Mouse (Mus musculus): ENCODE results near the gene Gnao1.

The Gnao1 gene

DNA sequence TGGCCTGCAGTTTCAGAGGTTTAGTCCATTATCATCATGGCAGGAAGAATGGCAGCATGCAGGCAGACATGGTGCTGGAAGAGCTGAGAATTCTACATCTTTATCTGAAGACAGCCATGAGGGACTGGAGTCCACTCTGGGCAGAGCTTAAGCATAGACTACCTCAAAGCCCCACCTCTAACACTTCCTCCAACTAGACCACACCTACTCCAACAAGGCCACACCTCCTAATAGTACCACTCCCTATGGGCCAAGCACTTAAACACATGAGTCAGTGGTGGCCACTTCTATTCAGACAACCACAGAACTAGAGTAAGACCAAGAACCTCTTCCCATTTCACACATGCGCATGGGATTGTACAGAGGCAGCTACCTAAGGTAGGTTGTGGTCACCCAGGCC lies 136.6 kb downstream of the Gnao1 start:
- no peak for DNase-seq (ENCODE audit: low spot score)

DNA sequence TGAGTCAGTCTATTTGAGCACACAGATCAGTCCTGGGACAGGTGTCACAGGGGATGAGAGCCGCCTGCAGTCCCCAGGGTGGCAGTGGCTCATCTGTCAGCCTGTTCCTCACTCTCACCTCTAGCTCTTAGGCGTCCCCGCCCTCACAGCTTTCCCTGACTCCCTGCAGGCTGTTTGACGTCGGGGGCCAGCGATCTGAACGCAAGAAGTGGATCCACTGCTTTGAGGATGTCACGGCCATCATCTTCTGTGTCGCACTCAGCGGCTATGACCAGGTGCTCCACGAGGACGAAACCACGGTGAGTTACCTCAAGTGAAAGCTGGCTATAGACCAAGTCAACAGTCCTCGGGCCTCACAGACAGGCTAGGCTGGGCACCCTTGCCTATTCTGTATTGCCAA lies 140.4 kb downstream of the Gnao1 start:
- no peak for DNase-seq (ENCODE audit: low spot score)

DNA sequence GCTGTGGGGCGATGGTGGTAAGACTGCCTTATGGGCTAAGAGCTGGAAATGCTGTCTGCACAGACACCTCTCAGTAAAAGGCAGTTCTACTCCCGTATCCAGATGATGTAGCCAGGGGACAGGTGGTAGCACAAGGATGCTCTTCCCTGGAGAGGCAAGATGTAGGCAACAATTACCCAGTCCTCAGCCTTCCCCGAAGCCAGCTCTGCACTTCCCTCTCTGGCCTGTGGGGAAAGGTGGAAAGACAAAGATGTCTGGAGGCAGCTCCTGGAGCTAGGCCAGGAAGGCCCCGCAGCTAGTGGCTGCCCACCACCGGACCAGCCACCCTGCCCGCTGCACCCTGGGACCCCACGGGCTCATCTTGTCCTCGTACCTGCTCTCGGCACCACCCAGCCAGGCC lies 142.7 kb downstream of the Gnao1 start:
- no peak for DNase-seq (ENCODE audit: low spot score)

DNA sequence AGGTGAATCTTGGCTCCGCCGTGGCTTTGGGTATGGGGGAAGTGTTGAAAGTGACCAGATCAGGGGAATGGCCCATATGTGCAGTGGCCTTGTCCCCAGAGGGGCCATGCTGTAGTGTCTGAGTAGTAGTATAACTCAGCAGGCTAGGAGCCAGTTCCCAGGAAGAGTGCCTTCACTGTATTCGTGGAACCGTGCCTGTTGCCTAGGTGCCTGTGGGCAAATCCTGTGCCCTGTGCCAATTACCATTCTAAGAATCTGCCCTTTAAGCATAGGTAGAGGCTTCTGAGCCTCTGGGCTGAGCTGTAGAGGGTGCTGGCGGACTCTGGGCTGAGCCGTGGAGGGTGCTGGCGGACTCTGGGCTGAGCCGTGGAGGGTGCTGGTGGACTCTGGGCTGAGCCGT lies 148.6 kb downstream of the Gnao1 start:
- no peak for DNase-seq (ENCODE audit: low spot score)

DNA sequence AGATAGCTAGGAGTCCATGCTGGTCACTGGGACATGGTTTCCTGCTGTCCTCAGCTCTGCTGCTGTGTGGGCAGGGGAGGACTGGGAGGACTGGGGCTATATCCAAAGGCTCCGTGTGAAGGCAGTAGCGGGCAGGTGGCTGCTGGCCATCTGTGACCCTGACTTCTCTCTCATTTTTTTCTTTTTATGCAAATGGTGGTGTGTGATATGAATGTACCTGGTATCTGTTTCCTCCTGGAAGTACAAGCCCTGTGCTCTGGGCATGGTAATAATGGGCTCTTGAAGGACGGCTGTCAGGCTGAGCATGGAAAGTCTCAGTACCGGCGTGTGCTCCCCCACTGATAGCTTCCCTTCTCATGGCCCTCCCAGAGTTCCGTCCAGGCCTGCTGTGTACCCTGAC lies 151.1 kb downstream of the Gnao1 start:
- no peak for DNase-seq (ENCODE audit: low spot score)

DNA sequence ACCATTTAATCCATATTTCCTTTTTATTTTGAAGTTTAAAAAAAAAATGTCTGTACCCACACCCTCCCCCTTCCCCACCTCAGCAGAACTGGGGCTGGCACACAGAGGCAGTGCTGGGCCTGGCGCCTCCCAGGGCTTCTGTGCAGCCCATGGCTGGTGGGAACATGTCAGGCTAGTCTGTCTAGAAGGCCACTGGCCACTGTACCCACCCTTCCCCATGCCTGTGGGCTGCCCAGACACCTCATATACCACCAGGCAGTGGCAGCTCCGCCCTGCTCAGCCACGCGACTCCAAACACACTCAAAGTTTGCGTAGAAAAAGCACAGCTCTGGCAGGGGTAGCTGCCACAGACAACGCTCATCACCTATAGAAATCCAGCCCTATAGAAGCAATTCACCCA lies 158.5 kb downstream of the Gnao1 start:
- no peak for DNase-seq (ENCODE audit: low spot score)

DNA sequence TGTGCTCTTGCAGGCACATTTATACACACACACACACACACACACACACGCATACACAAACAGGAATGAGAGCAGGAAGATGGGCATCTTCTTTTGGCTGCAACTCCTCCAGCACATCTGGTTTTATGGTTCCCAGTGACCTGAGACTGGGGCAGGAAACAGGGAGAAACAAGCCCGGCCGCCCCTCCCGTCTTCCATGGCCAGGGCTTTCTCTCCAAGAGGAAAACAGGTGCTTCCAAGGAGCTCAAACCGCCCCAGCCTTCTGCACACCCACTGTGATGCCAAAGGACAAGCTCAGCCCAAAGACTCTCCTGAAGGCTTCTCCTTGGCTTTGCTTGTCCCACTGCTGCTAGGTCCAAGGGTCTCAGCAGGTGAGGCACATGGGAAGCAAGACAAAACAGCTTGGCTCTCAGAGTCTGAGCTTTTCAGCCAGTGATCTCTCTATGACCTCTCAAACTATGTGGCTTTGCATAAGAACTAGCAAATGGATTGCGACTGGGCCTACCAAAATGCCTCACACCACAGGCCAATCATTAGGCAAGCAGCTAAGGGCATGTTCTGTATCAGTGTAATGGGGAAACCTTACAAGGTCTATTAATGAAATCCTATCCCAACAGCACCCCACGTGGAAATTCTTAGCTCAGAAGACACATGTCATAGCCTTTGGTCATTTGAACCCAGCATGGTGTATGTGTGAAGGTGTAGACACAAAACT lies 160.0 kb downstream of the Gnao1 start:
- peak; percentile 31 for DNase-seq (ENCODE audit: low spot score)

DNA sequence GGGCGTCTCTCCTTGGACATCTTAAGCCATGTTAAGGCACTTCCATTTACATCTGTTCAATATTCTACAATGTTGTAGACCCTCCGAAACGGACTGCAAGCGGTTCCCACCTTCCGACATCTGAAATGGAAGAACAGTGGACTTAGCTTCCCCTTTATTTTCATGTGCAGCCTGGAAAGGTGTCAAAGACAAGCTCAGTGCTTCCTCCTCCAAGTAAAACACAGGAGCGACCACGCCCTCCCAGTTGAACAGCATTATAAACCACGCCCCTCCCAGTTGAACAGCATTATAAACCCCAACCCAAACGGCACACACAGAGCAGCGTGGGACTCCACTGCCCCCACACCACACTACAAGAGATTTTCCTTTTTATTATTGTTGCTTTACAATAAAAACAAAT lies 161.7 kb downstream of the Gnao1 start:
- DNase-seq (ENCODE audit: low spot score), result no peak

DNA sequence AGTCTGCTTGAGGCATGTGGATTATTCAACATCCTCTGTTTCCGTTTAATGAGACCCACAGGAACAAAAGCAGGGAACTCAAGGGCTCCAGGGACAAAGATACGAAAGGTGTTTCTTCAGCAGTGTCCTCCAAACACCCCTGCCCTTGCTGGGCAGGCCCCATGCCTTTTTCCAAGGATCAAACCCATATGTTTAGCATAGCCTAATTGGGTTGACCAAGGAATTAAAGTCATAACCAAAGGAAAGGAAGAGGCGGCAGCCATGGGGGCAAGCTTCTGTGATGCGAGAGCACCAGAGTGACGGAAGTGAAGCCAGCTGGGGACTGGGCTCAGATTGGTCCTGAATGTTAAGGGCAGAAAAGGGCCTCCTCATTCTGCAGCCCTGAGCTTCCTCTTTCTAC lies 162.4 kb downstream of the Gnao1 start:
- no peak for DNase-seq (ENCODE audit: low spot score)

DNA sequence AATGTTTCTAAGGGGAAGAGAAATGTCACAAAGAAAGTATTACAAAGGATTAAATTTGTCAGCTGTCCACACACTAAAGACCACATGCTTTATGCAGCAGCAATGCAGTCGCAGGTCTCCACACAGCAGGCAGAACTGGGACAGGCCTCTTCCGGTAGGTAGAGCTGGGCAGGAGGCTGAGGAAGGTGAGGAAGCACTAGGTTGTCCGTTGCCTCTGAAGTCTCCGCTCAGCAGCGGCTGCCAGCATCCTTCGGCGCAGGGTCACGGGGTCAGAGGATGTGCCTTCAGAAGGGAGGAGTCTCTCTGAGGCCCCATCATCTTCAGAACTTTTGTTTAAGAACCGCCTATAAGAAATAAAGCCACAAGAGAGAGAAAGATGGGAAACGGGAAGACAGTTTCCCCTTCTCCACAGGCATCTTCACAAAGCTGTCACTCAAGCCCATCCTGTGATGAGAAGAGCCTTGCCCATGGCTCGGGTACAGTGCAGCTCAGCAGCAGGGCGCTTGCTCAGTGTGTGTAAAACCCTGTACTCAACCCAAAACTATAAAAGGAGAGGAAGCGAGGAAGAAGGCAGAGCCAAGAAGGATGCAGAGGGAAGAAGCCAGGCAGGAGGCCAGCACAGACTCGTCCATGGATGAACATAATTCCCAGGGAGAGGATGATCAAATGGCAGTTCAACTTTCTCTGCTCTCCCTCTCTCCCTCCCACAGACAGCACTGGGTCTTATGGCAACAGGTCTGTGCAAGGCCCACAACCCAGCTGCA lies 163.4 kb downstream of the Gnao1 start:
- DNase-seq (ENCODE audit: low spot score), result no peak

DNA sequence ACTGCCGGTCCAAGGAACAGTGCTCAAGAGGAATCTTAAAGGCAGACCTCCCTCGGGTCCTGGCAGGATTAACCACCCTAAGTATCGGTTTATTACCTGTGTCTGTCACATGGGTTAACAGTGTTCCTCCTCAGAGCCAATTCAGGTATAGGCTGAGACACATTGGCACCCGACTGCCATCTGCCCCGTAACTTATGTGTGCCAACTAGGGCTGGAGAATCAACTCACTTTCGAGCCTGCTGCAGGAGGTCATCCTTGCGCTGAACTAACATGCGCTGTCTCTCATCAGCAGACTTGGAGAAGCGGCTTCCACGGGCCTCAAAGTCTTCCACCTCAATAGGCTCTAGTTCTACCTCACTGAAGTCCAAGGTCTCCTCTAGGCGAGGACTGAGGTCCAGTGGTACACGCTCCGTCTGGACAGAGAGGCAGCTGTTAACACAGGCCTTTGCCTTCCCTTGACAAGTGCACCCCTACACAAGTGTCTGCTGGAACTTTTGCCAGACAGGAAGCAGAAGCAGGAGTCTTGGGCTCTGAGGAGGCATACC lies 164.1 kb downstream of the Gnao1 start:
- DNase-seq (ENCODE audit: low spot score), result no peak

DNA sequence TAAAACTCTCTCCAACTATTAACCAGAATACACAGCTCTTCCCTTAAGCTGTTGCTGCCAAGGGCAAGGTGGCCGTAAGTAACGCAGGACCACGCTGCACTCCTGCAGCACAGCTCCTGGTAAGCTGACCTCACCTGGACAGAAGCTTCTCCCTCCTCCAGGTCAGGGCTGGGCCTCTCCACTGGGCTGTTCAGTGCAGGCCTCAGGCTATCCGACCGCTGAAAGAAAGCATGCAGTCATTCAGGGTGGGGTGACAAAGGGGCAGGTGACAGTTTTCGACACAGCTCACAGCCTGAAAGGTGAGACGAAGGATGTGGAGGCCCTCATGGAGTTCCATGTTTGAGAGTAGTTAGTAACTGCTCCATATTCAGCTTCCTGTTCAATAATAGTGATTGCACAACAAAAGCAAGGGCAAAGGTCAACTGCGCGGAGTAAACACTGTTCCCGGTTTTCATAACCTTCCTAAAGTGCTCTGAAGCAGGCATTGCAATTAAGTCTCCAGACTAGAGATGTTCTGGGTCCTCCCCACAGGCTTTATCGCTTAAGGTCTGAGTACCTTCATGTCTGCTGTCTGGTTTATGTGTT lies 164.9 kb downstream of the Gnao1 start:
- DNase-seq (ENCODE audit: low spot score), result peak; percentile 17

DNA sequence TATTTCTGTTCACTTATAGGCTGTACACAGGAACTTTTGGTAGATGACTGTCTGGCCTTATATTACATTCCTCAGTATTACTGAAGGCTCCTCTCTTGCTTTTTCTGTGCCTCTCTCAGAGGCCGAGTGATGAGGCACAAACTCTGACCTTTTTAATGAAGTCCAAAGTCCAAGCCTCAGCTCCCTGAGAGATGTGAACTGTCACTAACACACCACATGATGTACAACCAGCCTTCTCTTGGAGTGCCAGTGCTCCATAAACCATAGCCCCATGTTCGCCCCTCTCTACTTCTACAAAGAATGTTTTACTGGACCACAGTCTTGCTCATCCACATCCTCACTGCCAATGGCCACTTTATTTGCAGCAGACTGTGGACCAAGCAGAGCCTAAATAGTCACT lies 165.6 kb downstream of the Gnao1 start:
- DNase-seq (ENCODE audit: low spot score), result no peak

DNA sequence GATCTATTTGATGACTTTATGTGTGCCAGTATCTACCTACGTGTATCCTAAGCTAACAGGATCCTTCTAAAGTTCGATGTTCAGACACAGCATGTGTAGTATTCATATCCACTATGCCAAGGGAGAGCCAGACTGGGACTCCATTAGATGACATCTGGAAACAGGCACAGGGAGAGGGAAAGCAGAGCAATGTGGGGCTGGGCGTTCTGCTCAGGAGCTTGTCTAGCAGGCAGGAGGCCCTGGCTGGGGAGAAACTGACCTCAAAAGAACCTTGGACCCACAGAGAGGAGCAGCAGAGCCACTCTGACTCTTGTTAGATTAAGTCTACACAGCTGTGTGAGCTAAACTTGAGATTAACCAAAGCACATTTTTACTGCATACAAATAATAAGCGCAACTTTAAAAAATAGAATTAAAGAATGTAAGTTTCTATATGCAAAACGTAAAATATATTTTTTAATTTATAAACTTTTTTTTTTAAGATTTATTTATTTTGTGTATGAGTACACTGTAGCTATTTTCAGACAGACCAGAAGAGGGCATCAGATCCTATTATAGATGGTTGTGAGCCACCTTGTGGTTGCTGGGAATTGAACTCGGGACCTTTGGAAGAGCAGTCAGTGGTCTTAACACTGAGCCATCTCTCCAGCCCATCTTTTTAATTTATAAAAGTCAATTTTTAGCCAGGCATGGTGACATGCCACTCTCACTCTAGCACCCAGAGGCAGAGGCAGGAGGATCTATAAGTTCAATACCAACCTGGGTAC lies 166.9 kb downstream of the Gnao1 start:
- DNase-seq (ENCODE audit: low spot score), result no peak

DNA sequence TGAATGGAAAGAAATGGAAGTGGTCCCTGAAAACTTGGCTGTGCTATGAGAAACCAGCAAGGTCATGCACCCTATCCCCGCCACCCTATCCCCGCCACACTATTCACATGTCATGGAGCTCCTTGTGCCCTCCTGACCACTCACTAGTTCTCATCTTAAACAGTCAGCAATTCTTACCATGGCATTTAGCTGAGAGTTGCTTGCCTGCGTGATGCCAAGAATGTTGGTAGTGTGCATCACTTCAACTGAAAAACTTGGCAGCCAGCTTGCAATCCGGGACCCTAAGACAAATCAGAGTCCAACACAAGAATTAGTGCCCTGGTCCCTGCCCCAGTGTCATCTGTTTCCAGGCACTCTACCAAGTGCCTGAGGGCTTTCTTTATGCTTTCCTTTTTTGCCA lies 170.4 kb downstream of the Gnao1 start:
- no peak for DNase-seq (ENCODE audit: low spot score)

DNA sequence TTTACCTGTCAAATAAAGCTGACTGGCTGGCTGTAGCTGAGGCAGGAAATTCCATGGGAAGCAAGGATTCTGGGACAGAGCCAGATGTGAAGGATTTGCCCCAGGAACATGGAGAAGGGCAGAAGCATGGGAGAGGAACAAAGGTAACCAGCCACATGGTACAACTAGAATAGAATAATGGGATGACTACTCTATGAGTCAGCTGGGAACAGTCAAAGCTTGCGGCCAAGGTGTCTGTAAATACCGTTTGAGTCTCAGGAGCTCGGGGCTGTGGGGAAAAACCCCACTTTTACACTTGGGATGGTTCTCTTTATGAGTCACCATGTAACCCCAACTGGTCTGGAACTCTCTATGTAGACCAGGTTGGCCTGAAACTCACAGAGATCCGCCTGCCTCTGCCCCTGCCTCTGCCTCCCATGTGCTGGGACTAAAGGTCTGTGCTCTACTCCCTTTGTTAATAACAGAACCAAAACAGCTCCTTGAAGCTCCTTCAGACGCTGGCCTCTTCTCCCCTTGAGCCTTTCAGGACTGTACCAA lies 172.0 kb downstream of the Gnao1 start:
- no peak for DNase-seq (ENCODE audit: low spot score)

DNA sequence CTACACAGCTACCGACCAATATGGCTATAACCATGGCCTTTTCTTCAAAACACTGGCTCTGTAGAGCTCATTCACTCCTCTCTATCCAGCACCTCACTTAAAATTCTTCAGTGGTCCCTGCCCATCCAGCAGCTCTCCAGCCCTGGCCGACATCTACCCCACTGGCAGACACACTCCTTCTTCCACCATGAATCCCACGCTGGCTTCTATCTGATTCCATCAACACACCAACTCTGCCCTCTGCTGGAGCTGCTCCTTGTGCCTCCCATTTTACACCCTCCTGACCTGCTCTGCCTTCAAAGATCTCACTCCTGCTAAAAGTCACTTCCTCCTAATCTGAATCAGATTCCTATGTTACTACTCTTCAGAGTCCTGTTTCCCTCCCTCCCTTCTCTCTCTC lies 174.1 kb downstream of the Gnao1 start:
- DNase-seq (ENCODE audit: low spot score), result peak; percentile 21

DNA sequence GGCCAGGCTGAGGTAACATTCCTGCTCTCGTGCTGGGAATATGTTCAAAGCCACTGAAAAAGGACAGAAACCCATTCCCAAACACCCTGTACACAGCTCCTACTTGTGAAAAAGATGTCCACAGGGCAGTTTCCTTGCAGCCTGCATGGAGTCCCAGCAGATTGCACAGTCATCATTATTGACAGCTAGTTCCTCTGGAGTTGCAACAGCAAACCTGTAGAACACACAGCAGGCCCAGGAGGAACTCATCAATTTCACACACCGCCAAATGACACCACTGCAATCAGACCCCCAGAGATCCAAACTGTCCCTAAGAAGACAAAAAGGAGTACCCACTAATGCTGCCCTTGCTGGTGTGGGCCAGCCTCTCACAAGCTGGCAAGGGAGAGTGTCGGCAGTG lies 175.0 kb downstream of the Gnao1 start:
- no peak for DNase-seq (ENCODE audit: low spot score)

DNA sequence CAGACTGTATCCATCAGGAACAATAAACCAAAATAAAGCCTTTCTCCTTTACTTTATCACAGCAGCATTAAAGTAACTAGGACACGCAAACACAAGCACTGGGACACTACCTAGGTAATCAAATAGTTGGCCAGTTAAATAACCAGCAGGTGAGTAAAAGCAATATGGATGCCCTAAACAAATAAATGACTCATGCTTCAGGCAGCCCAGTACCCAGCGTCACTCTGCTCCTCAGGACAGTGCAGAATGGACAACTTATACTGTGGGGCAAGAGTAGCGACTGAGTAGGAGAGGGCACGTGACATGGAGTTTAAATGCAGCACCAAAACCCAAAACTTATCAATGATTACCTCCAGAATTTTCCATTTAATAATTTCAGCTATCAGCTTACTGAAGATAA lies 180.0 kb downstream of the Gnao1 start:
- DNase-seq (ENCODE audit: low spot score), result no peak

DNA sequence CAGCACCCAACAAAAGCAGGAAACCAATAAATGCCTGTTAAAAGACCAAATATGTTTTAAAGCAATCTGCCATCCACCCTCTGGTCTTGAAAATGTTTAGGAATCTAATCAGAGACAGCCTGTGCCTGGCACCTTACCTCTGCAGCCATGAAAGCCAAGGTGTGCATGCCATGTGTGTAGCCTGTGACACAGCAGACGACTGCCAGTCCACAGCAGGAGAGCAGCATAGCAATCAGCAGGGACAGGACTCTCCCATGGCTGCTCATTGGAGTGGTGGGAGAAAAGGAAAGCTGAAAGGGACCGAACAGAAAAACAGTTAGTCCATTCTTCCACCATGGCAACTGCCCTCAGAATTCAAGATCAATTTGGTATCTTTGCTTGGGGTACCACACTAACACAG lies 189.2 kb downstream of the Gnao1 start:
- DNase-seq (ENCODE audit: low spot score), result no peak

DNA sequence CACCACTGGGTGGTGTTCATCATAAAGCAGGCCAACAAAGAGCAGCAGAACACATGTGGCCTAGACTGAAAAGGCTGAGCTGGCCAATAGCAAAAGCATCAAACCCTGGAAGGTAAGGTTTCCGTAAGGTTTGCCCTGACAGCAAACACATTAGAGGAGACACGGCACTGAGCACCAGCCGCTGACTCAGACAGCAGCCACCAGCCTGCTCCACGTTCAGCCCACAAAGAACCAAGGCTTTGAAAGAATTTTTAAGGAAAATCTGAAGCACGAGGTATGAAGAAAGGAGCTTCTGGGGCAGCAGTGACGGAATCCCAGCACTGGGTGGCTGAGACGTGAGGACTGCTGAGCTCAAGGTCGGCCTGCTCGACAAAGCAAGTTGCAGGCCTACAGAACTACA lies 194.4 kb downstream of the Gnao1 start:
- DNase-seq (ENCODE audit: low spot score), result no peak

DNA sequence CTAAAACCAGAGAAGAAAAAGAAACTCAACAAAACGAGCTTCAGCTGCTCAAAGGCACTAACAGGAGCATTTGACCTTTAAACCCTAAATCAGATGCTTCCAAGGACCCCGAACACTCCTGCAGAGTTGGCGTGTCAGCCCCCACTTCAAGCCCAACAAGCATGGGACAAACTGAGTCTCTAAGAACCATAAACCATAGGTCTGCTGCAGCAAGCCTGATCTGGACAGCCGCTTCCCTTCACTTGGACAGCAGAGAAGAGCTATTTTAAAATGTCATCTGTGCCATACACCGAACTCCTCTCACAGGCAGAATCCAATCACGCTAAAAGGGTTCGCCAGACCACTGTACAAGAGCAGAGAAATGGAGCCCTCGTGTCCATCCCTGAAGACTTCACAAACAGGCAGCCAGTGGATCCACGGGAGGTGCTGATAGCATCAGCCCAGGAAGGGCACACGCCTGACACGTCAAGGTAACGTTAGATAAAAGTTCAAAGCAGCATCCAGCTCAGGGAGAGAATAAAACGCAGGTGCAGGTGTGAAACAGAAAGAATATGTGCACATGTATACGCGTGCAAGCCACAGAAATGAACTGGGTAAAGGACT lies 199.6 kb downstream of the Gnao1 start:
- no peak for DNase-seq (ENCODE audit: low spot score)
